Mouse (Mus musculus) large intestine, adult 2 months (tissue): ENCODE measurements around the gene Emc6. TPM values are rescaled to one million over a fixed set of nuclear protein-coding genes. Genes with fewer than 3 reads are reported as not detected.

Experiments
- DNase-seq: peaks from one replicate; pipeline ENCODE4 v3.0.0-alpha.2; 2012; ENCODE audit warnings: low read depth, low spot score
- WGBS: fragments of 180-500 bp; shearing (Covaris S2); methylation state at CpG from one replicate; pipeline ENCODE4 v1.1.7; 2018; 5-methylcytosine and 5-hydroxymethylcytosine counted together
- polyA plus RNA-seq: library from polyadenylated mRNA; depleted of rRNA; stranded (reverse); fragments of >200 nt; gene quantifications from 2 replicates; pipeline ENCODE4 v1.2.3, GENCODE M21; 2012; rRNA removed

The Emc6 gene
- 37.8 and 40.2 TPM in 2 replicates for polyA plus RNA-seq

DNA sequence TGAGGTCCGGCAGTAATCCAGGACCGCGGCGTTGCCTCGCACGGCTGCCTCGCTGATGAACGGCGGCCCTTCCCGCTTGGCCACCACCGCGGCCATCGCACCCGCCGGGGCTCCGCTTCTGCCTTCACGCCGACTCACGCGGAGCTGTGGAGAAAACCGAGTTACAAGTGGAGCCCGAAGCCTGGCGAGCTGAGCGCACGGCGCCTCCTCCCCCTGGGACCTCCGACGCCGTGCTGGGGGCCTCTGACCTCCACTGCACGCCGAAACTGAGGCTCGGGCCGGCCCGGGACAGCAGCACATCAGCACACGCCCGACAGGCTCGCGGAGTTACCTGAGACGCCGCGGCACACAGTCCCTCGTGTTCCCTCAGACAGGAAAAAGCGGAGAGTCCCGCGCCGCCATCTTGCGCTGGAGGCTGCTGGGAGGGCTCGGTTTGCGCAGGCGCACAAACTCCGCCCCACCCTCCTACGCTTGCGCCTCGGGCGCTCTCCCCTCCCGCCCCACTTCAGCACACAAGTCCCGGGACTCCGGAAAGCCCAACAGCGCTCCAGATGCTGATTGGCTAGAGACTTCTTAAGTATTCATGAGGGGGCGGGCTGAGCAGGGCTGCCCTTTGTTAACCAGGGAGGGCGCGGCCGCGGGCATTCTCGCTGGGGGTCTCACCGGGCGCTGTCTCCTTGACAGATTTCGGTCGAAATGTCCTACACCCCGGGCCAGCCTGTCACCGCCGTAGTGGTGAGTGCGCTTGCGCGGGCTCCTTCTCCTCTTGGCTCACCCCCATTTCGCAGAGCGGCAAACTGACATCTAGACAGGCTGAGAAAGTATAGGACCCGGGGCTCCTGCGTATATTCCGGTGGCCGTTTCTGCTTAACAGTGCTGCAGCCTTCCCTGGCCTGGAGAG lies at the start of gene Emc6, which contains the start of gene Tax1bp3:
TSS of gene Emc6 (minus strand) at position 430 of the 901 bp plus-strand sequence.
TSS of gene Tax1bp3 (plus strand) at position 476 of the 901 bp plus-strand sequence.
- WGBS, result under 1% methylated on average over 81 of the region's 81 CpGs

GRCm38 (mm10) chr11:73225856-73226255 lies 49.0 kb upstream of the Emc6 start:
- WGBS, result 79% methylated on average over 6 of the region's 6 CpGs
- no peak for DNase-seq

More for the DNA sequence above, at the start of gene Emc6, which contains the start of gene Tax1bp3:
- DNase-seq, result peak; percentile 92

DNA sequence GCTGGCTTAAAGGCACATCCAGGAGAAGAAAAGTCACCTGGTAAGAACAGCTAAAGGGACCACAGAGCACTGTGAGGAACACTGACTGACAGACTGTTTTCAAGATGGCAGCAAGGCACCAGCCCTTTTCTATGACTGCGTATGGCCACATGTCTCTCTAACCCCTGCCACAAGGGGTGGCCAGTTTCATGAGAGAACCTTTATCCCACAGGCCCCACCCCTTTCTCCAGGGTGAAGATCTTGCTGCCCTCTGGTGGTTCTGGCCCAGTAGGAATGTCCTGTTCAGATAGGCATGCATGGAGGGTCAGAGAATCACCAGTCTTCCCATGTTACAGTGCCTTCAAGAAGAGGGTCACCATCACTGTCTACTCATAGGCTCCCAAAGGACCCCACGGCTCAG lies 47.1 kb upstream of the Emc6 start:
- DNase-seq, result no peak
- WGBS, result 66% methylated on average over 2 of the region's 2 CpGs

DNA sequence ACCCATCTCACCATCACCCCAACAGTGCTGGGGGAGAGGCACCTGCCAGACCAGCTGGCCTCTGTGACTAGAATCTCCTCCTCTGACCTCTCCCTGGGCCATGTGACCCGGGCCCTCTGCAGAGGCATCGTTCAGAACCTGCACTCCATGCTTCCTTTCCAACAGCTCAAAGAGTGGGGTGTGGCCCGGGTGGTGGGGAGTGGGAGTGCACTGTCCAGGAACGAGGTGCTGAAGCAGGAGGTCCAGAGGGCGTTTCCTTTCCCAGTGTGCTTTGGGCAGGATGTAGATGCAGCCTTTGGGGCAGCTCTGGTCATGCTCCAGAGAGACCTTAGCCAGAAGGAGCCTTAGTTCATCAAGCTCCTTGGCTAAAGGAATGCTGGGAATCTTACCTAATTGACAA lies 46.0 kb upstream of the Emc6 start:
- WGBS, result 29% methylated on average over 5 of the region's 5 CpGs
- no peak for DNase-seq

- DNase-seq, result no peak
- WGBS, result 77% methylated on average over 1 of the region's 1 CpGs
These were observed 43.8 kb upstream of the Emc6 start for GRCm38 (mm10) chr11:73220651-73221050.

GRCm38 (mm10) chr11:73219671-73220070 lies 42.8 kb upstream of the Emc6 start:
- 61% methylated on average over 2 of the region's 2 CpGs for WGBS
- DNase-seq, result no peak

- DNase-seq, result no peak
- 75% methylated on average over 3 of the region's 3 CpGs for WGBS
These were observed 37.1 kb upstream of the Emc6 start for GRCm38 (mm10) chr11:73213956-73214355.

- WGBS, result 93% methylated on average over 2 of the region's 2 CpGs
- no peak for DNase-seq
These were observed 30.8 kb upstream of the Emc6 start for GRCm38 (mm10) chr11:73207621-73208020.

GRCm38 (mm10) chr11:73205194-73205593 lies 28.4 kb upstream of the Emc6 start:
- WGBS, result 29% methylated on average over 7 of the region's 7 CpGs
- no peak for DNase-seq

GRCm38 (mm10) chr11:73203895-73204294 lies 27.1 kb upstream of the Emc6 start:
- DNase-seq, result no peak
- 87% methylated on average over 8 of the region's 8 CpGs for WGBS

GRCm38 (mm10) chr11:73201597-73201996 lies 24.8 kb upstream of the Emc6 start:
- no peak for DNase-seq
- WGBS, result 34% methylated on average over 4 of the region's 4 CpGs

- 37% methylated on average over 2 of the region's 2 CpGs for WGBS
- DNase-seq, result no peak
These were observed 24.2 kb upstream of the Emc6 start for GRCm38 (mm10) chr11:73201021-73201420.

GRCm38 (mm10) chr11:73199879-73200278 lies 23.0 kb upstream of the Emc6 start:
- no peak for DNase-seq
- 3% methylated on average over 12 of the region's 12 CpGs for WGBS

GRCm38 (mm10) chr11:73199230-73199712 lies 22.4 kb upstream of the Emc6 start, which contains the start of gene Shpk:
Gene Shpk, plus strand, starts transcription at chr11:73199460.
- no peak for DNase-seq
- WGBS, result under 1% methylated on average over 32 of the region's 32 CpGs

- DNase-seq, result no peak
- whole genome bisulfite sequencing, result under 1% methylated on average over 22 of the region's 22 CpGs
These were observed 21.9 kb upstream of the Emc6 start, which contains the start of gene Ctns for GRCm38 (mm10) chr11:73198603-73199229. Gene Ctns, minus strand, starts transcription at chr11:73199042.

DNA sequence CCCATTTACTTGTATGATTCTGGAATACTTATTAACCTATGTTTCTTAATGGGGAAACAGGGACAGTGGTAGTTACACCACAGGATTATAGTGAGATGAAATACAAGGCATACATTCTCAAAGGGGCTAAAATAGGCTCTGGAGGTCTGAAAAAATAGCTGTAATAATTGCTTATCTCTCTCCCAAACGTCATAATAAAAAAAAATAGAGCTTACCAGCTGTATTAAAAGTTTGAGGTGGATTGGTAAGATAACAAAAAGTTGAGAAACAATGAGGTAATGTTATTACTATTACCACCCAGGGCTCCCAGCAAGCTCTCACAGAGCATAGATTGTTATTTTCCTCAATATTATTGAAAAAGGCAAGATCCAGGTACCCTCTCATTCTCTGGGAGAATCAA lies 21.4 kb upstream of the Emc6 start:
- DNase-seq, result no peak
- WGBS, result 2% methylated on average over 1 of the region's 1 CpGs

GRCm38 (mm10) chr11:73194444-73194843 lies 17.6 kb upstream of the Emc6 start:
- WGBS, result 68% methylated on average over 2 of the region's 2 CpGs
- DNase-seq, result no peak

GRCm38 (mm10) chr11:73193047-73193446 lies 16.2 kb upstream of the Emc6 start:
- no peak for DNase-seq
- WGBS, result 63% methylated on average over 6 of the region's 6 CpGs

- 88% methylated on average over 6 of the region's 6 CpGs for WGBS
These were observed 10.4 kb upstream of the Emc6 start for GRCm38 (mm10) chr11:73187231-73187630.

GRCm38 (mm10) chr11:73185872-73186615 lies 9.2 kb upstream of the Emc6 start:
- no peak for DNase-seq
- 87% methylated on average over 10 of the region's 10 CpGs for WGBS

More at GRCm38 (mm10) chr11:73187231-73187630, 10.4 kb upstream of the Emc6 start:
- no peak for DNase-seq
